Mouse (Mus musculus) neural tube, embryonic 14.5 days (tissue): ENCODE data around the gene Nxn. TPM values are rescaled to one million over a fixed set of nuclear protein-coding genes. Genes with fewer than 3 reads are reported as not detected.

Source experiments
- ATAC-seq: fragments of 200-750 bp; cut with Nextera tagmentation; 2 replicates; pipeline ENCODE4 v1.8.0; 2017; ENCODE audit warnings: low read depth, mild to moderate bottlenecking, moderate TSS enrichment, moderate library complexity
- H3K27ac ChIP-seq: fragments of 300-500 bp; sonication (generic); 2 replicates; pipeline ENCODE4 v1.5.1; 2014; ENCODE audit warnings: low read depth, mild to moderate bottlenecking, control low read depth, low read length, moderate library complexity, mixed read lengths
- H3K27me3 ChIP-seq: fragments of 300-500 bp; sonication (generic); 2 replicates; pipeline ENCODE4 v1.6.1; 2014; ENCODE audit warnings: low read length; ENCODE audit not compliant: control insufficient read depth, insufficient read depth
- H3K36me3 ChIP-seq: fragments of 300-500 bp; sonication (generic); 2 replicates; pipeline ENCODE4 v1.6.1; 2014; ENCODE audit warnings: low read length, mixed read lengths; ENCODE audit not compliant: control insufficient read depth, insufficient read depth
- H3K4me1 ChIP-seq: fragments of 300-500 bp; sonication (generic); 2 replicates; pipeline ENCODE4 v1.6.1; 2014; ENCODE audit warnings: low read length; ENCODE audit not compliant: control insufficient read depth, insufficient read depth
- H3K4me2 ChIP-seq: fragments of 300-500 bp; sonication (generic); 2 replicates; pipeline ENCODE4 v1.6.1; 2014; ENCODE audit warnings: mild to moderate bottlenecking, low read depth, low read length, control low read depth
- H3K4me3 ChIP-seq: fragments of 300-500 bp; sonication (generic); 2 replicates; pipeline ENCODE4 v1.5.1; 2014; ENCODE audit warnings: low read depth, low read length, control low read depth, mixed read lengths
- H3K9ac ChIP-seq: fragments of 300-500 bp; sonication (generic); replicated peaks from 2 replicates; pipeline ENCODE4 v1.6.1; 2014; ENCODE audit warnings: low read depth, mild to moderate bottlenecking, control low read depth, low read length, mixed read lengths
- H3K9me3 ChIP-seq: fragments of 300-500 bp; sonication (generic); 2 replicates; pipeline ENCODE4 v1.6.1; 2016; ENCODE audit warnings: low read length; ENCODE audit not compliant: control insufficient read depth
- WGBS: fragments of 180-500 bp; shearing (Covaris S2); extraction: QIAGEN DNeasy Blood & Tissue Kit; methylation state at CpG from one replicate; pipeline ENCODE4 v1.1.7; 2014; 5-methylcytosine and 5-hydroxymethylcytosine counted together
- polyA plus RNA-seq: library from polyadenylated mRNA; unstranded; fragments of >200 nt; fragmentation: Nextera tagmentation; extraction: Ambion mirVana; gene quantifications from 2 replicates; pipeline ENCODE4 v1.2.1, GENCODE M21; 2014

Gene Nxn
- 23.5 and 34.7 TPM in 2 replicates for polyA plus RNA-seq

DNA sequence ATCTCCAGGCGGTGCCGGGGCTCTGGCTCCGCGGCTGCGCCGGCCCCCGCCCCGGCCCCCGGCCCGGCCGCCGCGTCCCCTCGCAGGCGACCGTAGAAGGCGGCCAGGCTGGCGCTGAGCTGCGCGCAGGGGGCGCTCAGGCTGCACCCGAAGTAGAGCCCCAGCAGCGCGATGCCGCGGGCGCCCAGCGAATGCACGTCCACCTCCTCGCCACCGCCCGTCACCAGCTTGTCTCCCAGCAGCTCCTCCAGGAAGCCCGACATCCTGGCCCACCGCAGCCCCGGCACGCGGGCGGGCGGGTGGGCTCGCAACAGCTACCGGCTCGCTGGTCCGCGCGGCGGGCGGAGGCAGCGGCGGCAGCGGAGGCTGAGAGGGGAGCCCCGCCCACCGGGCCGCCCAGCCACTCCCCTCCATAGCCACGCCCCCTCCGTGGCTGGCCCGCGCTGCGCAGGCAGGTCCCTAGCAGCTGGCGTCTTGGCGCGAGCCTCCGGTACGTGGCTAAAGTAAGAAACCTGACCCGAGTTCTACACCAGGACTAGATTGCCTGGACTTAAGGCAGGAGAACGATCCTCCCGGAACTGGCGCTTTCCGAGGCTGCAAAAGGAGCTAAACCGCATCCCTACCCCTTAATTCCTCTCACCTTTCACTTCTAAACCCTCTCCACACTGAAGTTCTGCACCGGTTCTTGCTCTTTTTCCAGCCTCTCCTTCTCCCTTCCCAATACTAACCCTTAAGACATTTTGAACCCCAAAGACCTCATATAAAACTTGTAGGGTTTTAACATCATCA lies at the start of gene Nxn:
TSS of gene Nxn (minus strand) at position 343 of the 789 bp plus-strand sequence.
- Histone ChIP-seq H3K4me1 (peaks cover 9% of the 10 kb centered on the region), H3K4me2 (peak within 1 kb of the TSS; percentile 96), H3K4me3 (peak within 1 kb of the TSS; percentile 87), H3K36me3 (no peaks in the 10 kb centered on the region), H3K9ac (peak within 1 kb of the TSS; percentile 72), H3K27me3 (no peaks in the 10 kb centered on the region), H3K27ac (peak within 1 kb of the TSS; percentile 86), H3K9me3 (no peaks in the 10 kb centered on the region)
- ATAC-seq = peak; percentile 84
- WGBS = 0% methylated on average over 44 of the region's 70 CpGs

DNA sequence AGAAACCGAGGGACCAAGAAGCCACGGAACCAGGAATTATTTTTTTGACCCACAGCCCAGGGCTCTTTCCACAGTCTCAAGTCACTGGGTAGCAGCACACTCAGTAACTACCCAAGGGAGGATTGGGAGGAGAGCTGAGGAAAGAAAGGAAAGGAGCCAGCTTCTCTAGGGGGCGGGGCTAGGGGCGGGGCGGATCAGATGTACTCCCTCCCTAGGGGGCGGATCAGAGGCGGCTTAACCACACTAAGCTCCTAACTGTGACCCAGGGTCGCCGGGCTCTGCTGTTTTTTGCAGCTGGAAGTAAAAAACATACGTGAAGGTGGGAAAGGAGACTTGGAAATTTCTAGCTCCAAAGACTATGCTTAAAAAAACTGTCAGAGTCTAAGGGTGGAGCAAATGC lies 47.3 kb upstream of the Nxn start:
- Histone ChIP-seq H3K27ac (no peak overlapping the region), H3K9ac (no peak overlapping the region; the same call in 1 of the 2 replicates)
- 4% methylated on average over 10 of the region's 10 CpGs for WGBS

DNA sequence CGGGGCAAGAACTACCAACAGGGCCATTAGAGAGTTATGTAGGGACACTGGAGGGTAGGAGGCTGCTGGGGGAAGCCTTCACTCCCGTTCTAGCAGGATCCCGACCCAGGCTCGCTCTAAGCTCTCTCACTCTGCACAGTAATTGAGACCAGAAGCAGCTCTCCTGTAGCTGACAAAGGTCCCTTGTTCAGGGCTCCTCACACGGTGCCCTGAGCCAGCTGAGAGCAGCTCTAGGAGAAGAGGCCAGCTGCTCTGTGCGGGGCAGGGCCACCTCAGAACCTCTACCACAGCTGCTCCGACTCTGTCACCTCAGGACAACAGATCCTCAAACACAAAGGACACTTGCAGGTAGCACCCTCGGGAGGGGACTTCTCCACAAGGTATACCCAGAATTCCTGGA lies 46.5 kb upstream of the Nxn start:
- Histone ChIP-seq H3K4me2 (no peak overlapping the region), H3K4me3 (no peak overlapping the region), H3K9me3 (no peaks in the 10 kb centered on the region), H3K4me1 (peaks cover 31% of the 10 kb centered on the region), H3K27me3 (no peaks in the 10 kb centered on the region), H3K9ac (no peak overlapping the region), H3K36me3 (peaks cover 18% of the 10 kb centered on the region), H3K27ac (no peak overlapping the region)
- 35% methylated on average over 8 of the region's 8 CpGs for WGBS
- no peak for ATAC-seq

More for the DNA sequence above, 47.3 kb upstream of the Nxn start:
- peaks cover 19% of the 10 kb centered on the region for H3K36me3 ChIP-seq
- no peak overlapping the region for H3K4me3 ChIP-seq
- H3K9me3 ChIP-seq = no peaks in the 10 kb centered on the region
- H3K4me2 ChIP-seq = no peak overlapping the region
- no peak for ATAC-seq
- H3K27me3 ChIP-seq = no peaks in the 10 kb centered on the region
- peaks cover 31% of the 10 kb centered on the region for H3K4me1 ChIP-seq

DNA sequence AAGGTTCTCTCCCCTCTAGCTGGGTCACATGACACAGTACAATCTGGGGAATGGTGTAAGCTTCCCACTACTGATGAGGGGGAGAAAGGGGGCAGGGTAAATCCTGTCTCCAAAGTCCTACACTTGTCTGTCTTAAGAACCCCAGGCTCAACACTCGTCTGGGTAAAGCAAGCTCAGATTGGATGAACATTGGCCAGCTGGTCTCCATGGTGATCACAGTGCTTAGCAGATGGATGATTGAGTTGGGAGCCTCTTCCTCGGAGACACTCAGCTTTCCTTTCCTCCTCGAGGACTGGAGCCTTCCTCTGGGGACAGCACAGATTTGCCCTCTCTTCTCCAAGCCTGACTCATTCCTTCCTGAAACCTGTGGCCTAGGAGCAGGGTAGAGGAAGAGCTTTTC lies 40.7 kb upstream of the Nxn start:
- Histone ChIP-seq H3K9ac (no peak overlapping the region), H3K4me3 (no peak overlapping the region), H3K27ac (peak overlapping the region; percentile 28; the same call in 1 of the 2 replicates), H3K4me2 (no peak overlapping the region), H3K27me3 (no peaks in the 10 kb centered on the region), H3K4me1 (peaks cover 22% of the 10 kb centered on the region), H3K9me3 (no peaks in the 10 kb centered on the region), H3K36me3 (peaks cover 27% of the 10 kb centered on the region)
- 13% methylated on average over 3 of the region's 3 CpGs for WGBS
- no peak for ATAC-seq

DNA sequence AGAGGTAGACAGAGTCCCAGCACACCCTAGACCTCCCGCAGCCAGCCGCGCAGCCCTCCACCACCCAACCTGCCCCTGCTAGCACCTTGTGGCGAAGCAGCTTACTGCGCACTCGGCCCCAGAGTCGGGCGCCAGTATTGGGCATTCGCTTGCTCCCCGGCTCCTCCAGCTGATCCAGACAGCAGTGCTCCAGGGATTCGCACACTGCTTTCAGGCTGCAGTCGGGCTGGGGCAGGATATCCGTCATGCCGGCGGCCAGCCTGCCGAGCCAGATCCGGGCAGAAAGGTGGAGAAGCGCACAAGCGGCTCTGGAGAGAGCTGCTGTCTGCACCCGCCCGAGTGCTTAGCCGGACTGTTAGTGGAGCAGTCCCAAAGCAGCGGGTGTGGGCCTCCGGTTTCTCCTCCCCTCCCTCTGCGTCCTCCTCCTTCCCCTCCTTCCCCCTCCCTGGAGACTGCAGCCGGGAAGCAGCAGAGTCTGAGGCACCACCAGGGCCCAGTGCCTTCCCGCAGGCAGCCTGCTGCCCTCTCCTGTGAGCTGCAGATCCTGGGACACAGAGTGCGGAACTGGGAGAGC lies 38.0 kb upstream of the Nxn start:
- H3K36me3 ChIP-seq = peaks cover 22% of the 10 kb centered on the region
- H3K9me3 ChIP-seq = no peaks in the 10 kb centered on the region
- H3K9ac ChIP-seq = peak overlapping the region; percentile 42
- peaks cover 22% of the 10 kb centered on the region for H3K4me1 ChIP-seq
- ATAC-seq = peak; percentile 58
- H3K4me3 ChIP-seq = peak overlapping the region; percentile 15; the same call in 1 of the 2 replicates
- no peaks in the 10 kb centered on the region for H3K27me3 ChIP-seq
- peak overlapping the region; percentile 57 for H3K27ac ChIP-seq
- 8% methylated on average over 28 of the region's 28 CpGs for WGBS
- peak overlapping the region; percentile 41 for H3K4me2 ChIP-seq

DNA sequence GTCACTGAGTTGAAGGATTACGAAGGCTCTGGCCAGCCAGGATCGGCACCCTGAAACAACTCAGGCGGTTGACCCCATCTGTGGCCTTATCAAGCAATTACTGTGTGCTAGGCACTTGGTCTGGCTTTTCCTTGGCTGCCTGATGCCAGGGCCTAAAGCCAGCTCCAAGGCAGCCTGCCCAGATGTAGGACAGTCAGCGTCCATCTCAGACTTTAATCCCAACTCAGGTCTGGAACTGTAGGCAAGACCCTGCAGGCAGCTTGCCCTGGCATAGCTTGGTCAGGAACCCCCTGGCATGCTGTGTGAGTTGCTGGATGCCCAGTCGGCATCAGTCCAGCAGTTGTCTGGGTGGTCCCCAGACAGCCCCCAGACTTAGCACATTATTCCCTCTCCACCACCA lies 37.1 kb upstream of the Nxn start:
- H3K4me1 ChIP-seq = peaks cover 22% of the 10 kb centered on the region
- H3K4me3 ChIP-seq = no peak overlapping the region
- H3K4me2 ChIP-seq = no peak overlapping the region
- 83% methylated on average over 5 of the region's 5 CpGs for WGBS
- H3K27me3 ChIP-seq = no peaks in the 10 kb centered on the region
- no peak overlapping the region for H3K27ac ChIP-seq
- no peak overlapping the region for H3K9ac ChIP-seq
- no peaks in the 10 kb centered on the region for H3K9me3 ChIP-seq
- peaks cover 22% of the 10 kb centered on the region for H3K36me3 ChIP-seq
- no peak for ATAC-seq

DNA sequence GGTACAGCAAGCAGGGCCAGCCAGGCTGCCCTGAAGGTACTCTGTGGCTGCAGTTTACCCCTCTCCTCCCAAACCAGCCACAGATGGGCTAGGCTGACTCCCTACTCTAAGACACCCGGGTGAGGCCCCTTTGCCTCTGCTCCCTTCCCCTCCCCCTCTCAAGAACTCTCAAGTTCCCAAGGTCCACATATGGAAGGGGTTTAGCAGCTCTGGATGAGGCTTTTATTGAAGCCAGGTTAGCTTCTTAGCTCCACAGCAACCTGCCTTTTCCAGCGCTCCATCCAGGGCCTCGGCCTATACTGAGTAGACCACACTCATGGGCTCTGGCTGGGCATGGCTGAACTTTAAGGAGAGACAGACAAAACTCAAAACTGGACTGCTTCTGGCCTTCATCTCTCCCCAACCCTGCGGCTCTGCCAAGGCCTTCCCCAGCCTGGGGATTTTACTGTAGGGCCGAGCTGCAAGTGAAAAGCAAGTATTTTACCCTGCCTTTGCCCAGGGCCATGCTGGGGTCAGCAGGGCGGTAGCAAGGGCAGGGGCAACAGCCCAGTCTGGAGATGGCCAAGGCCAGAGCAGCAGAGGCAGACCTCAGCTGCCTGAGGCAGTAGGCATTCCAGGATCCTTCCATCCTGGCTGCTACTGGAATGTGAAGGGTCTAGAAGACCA lies 31.2 kb upstream of the Nxn start:
- Histone ChIP-seq H3K9ac (no peak overlapping the region), H3K27me3 (no peaks in the 10 kb centered on the region), H3K4me2 (no peak overlapping the region), H3K4me1 (0 out of 2 replicates have a peak, but pooled peaks cover 2% of the 10 kb centered on the region), H3K9me3 (no peaks in the 10 kb centered on the region), H3K36me3 (peaks cover 5% of the 10 kb centered on the region), H3K4me3 (no peak overlapping the region), H3K27ac (no peak overlapping the region)
- WGBS = 75% methylated on average over 6 of the region's 6 CpGs
- no peak for ATAC-seq

DNA sequence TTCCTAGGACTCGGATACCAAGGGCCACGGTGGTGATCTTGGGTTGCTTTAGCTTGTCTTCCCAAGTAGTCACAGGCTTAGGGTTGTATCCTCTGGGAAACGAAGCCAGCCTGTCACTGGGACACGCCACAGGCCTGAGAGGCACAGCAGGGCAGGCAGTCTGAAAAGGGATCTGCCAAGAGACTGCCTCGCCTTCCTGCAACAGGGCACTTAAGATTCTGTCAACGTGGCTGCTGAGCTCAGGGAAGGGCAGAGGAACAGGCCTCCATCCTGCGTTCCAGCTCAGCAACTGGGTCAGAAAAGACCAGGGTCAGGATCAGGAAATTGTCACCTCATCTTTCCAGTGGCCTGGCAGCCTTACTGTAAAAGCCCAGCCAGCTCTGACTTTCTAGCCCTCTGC lies 30.6 kb upstream of the Nxn start:
- peaks cover 9% of the 10 kb centered on the region for H3K36me3 ChIP-seq
- H3K4me2 ChIP-seq = no peak overlapping the region
- H3K9me3 ChIP-seq = no peaks in the 10 kb centered on the region
- no peaks in the 10 kb centered on the region for H3K27me3 ChIP-seq
- ATAC-seq = no peak
- no peak overlapping the region for H3K4me3 ChIP-seq
- no peak overlapping the region for H3K9ac ChIP-seq
- no peak overlapping the region for H3K27ac ChIP-seq
- WGBS = 69% methylated on average over 7 of the region's 7 CpGs
- H3K4me1 ChIP-seq = 0 out of 2 replicates have a peak, but pooled peaks cover 2% of the 10 kb centered on the region

DNA sequence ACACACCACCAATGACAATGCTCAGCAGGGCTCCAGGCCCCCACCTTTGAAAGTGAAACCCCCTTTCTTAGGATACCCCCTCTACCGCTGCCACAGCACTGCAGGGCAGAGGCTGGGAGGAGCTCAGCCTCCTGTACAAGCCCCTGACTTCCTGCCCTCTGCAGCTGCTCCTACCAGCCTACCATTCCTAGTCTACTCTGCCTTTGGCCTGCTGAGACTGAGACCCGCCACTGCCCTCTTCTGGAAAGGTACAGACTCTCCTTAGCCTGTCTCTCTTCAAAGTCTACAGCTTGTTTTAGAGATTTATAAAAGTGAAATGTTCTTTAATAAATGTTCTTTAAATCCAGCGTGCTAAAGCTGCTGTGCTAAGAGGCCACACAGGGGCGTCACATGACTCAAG lies 30.1 kb upstream of the Nxn start:
- Histone ChIP-seq H3K9ac (no peak overlapping the region), H3K4me3 (no peak overlapping the region), H3K9me3 (no peaks in the 10 kb centered on the region), H3K4me1 (0 out of 2 replicates have a peak, but pooled peaks cover 2% of the 10 kb centered on the region), H3K27ac (no peak overlapping the region), H3K27me3 (no peaks in the 10 kb centered on the region), H3K36me3 (peaks cover 14% of the 10 kb centered on the region), H3K4me2 (no peak overlapping the region)
- 67% methylated on average over 4 of the region's 4 CpGs for WGBS
- ATAC-seq = no peak
